Mouse (Mus musculus): ENCODE results near the gene St3gal5. TPM values are rescaled to one million over a fixed set of nuclear protein-coding genes. Genes with fewer than 3 reads are reported as not detected.
"Not testable (repeated sequence)": the region's sequence is repeated elsewhere in the genome, so short reads cannot be mapped to it uniquely, and the experiment has no call there.

The St3gal5 gene
- total RNA-seq, 2 experiments from 2014 or later, result 87.4 to 95.9 TPM

- no peak for DNase-seq (ENCODE audit: low spot score in 2 of 2)
Measured at GRCm38 (mm10) chr6:72126128-72126917, 28.9 kb downstream of the St3gal5 start.

- DNase-seq (ENCODE audit: low spot score in 2 of 2), result no peak
Measured at GRCm38 (mm10) chr6:72130056-72130455, 32.7 kb downstream of the St3gal5 start.

GRCm38 (mm10) chr6:72132671-72133214 is 35.4 kb downstream of the St3gal5 start:
- no peak for DNase-seq (ENCODE audit: low spot score in 2 of 2)

GRCm38 (mm10) chr6:72134850-72135515 is 37.6 kb downstream of the St3gal5 start:
- no peak for DNase-seq (ENCODE audit: low spot score in 2 of 2)

GRCm38 (mm10) chr6:72136016-72136415 is 38.6 kb downstream of the St3gal5 start:
- no peak for DNase-seq (ENCODE audit: low spot score in 2 of 2)

GRCm38 (mm10) chr6:72136543-72136942 is 39.2 kb downstream of the St3gal5 start:
- no peak for DNase-seq (ENCODE audit: low spot score in 2 of 2)

GRCm38 (mm10) chr6:72139508-72140193 is 42.3 kb downstream of the St3gal5 start:
- DNase-seq (ENCODE audit: low spot score in 2 of 2), result no peak

GRCm38 (mm10) chr6:72140371-72140770 is 43.0 kb downstream of the St3gal5 start:
- DNase-seq (ENCODE audit: low spot score in 2 of 2), result no peak

- no peak for DNase-seq (ENCODE audit: low spot score in 2 of 2)
Measured at GRCm38 (mm10) chr6:72141191-72141590, 43.8 kb downstream of the St3gal5 start.

- no peak for DNase-seq (ENCODE audit: low spot score in 2 of 2)
Measured at GRCm38 (mm10) chr6:72142561-72142960, 45.2 kb downstream of the St3gal5 start.

- no peak for DNase-seq (ENCODE audit: low spot score in 2 of 2)
Measured at GRCm38 (mm10) chr6:72144353-72144752, 47.0 kb downstream of the St3gal5 start.

GRCm38 (mm10) chr6:72146803-72147202 is 49.4 kb downstream of the St3gal5 start:
- DNase-seq (ENCODE audit: low spot score in 2 of 2), result no peak

- DNase-seq (ENCODE audit: low spot score in 2 of 2), result no peak
Measured at GRCm38 (mm10) chr6:72148721-72149120, 51.3 kb downstream of the St3gal5 start.

GRCm38 (mm10) chr6:72149797-72150196 is 52.4 kb downstream of the St3gal5 start:
- no peak for DNase-seq (ENCODE audit: low spot score in 2 of 2)

GRCm38 (mm10) chr6:72152707-72153106 is 55.3 kb downstream of the St3gal5 start:
- DNase-seq (ENCODE audit: low spot score in 2 of 2), result no peak

- no peak for DNase-seq (ENCODE audit: low spot score in 2 of 2)
Measured at GRCm38 (mm10) chr6:72153455-72153854, 56.1 kb downstream of the St3gal5 start.

GRCm38 (mm10) chr6:72154008-72154407 is 56.6 kb downstream of the St3gal5 start:
- not testable (repeated sequence) for DNase-seq (ENCODE audit: low spot score in 2 of 2)

- DNase-seq (ENCODE audit: low spot score in 2 of 2), result no peak
Measured at GRCm38 (mm10) chr6:72154938-72155531, 57.6 kb downstream of the St3gal5 start.

- DNase-seq (ENCODE audit: low spot score in 2 of 2), result no peak
Measured at GRCm38 (mm10) chr6:72155649-72156048, 58.3 kb downstream of the St3gal5 start.

- DNase-seq (ENCODE audit: low spot score in 2 of 2), result no peak
Measured at GRCm38 (mm10) chr6:72158966-72159764, 61.8 kb downstream of the St3gal5 start.
